Mouse (Mus musculus) embryonic fibroblast, embryonic 13.5 days (primary cell): ENCODE data around the gene Zfp146. TPM values are rescaled to one million over a fixed set of nuclear protein-coding genes. Genes with fewer than 3 reads are reported as not detected.
A peak's percentile ranks its signal among the peaks of the same experiment; 100 is the strongest.
"Not testable (repeated sequence)": the region's sequence is repeated elsewhere in the genome, so short reads cannot be mapped to it uniquely, and the experiment has no call there.

Experiments
- H3K27ac ChIP-seq: 2 replicates; pipeline ENCODE4 v1.5.1; 2012; ENCODE audit warnings: low read length, control low read depth, inconsistent platforms; ENCODE audit not compliant: insufficient read depth
- H3K4me1 ChIP-seq: 2 replicates; pipeline ENCODE4 v1.6.1; 2011; ENCODE audit warnings: low read length; ENCODE audit not compliant: control insufficient read depth, insufficient read depth
- H3K4me3 ChIP-seq: 2 replicates; pipeline ENCODE4 v1.5.1; 2011; ENCODE audit warnings: mild to moderate bottlenecking, control low read depth, low read length; ENCODE audit not compliant: insufficient read depth
- CTCF ChIP-seq: IDR thresholded peaks from 2 replicates; pipeline ENCODE4 v1.5.1; 2011; ENCODE audit warnings: mild to moderate bottlenecking, control low read depth, low read length, moderate library complexity, borderline replicate concordance; ENCODE audit not compliant: insufficient read depth
- POLR2A ChIP-seq: IDR thresholded peaks from 2 replicates; pipeline ENCODE4 v1.6.1; 2011; ENCODE audit warnings: low read depth, mild to moderate bottlenecking, control low read depth, low read length, moderate library complexity
- polyA plus RNA-seq: library from polyadenylated mRNA; stranded (reverse); fragments of >200 nt; gene quantifications from 2 replicates; pipeline ENCODE4 v1.2.4, GENCODE M21; 2011; ENCODE audit warnings: low read depth; ENCODE audit not compliant: missing spikeins, insufficient read length

The Zfp146 gene
- 62.6 and 68.9 TPM in 2 replicates for polyA plus RNA-seq

GRCm38 (mm10) chr7:30169583-30170282 is at the start of gene Zfp146:
Gene Zfp146 (minus strand): TSS chr7:30169750.
- peak within 1 kb of the TSS; percentile 68 for H3K27ac ChIP-seq
- peak within 1 kb of the TSS; percentile 86 for H3K4me3 ChIP-seq
- no peaks in the 10 kb centered on the region for H3K4me1 ChIP-seq
- TF ChIP-seq POLR2A = peak; percentile 98
- TF ChIP-seq CTCF = no peak

DNA sequence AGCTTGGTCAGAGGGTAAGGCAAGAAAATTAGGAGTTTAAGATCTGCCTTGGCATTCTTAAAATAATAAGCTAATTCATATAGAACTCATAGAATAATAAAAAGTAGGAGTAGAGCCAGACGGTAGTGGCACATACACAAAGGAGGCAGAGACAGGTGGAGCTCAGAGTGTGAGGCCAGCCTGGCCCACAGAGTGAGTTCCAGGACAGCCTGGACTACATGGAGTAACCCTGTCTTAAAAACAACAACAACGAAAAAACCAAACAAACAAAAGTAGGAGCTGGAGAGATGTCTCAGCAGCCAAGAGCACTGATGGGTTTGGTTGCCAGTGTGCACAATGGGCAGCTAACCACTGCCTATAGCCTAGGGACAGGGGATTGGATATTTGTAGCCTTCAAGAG is 47.7 kb upstream of the Zfp146 start:
- no peak overlapping the region for H3K4me3 ChIP-seq
- no peaks in the 10 kb centered on the region for H3K4me1 ChIP-seq
- no peak overlapping the region for H3K27ac ChIP-seq
- TF ChIP-seq POLR2A (no peak), CTCF (no peak)

DNA sequence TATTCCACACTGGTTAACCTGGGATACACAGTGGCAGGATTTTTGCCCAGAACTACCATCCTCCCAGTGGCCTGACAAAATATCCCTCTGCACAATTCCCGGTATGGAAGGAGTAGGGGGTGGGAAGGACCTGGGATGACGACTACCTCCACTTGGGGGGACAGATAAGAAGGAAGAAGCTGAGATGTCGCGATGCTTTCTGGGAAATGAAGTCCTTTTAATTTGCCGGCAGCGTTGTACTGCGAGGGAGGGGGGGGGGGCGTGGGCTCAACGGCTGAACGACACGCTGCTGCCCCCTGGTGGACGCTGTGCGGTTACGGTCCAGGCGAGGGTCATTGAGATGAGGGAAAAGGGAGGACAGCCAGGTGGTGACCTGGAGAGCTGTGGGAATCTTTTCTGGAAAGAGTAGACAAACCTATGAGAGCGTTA is 47.2 kb upstream of the Zfp146 start:
- Histone ChIP-seq H3K4me3 (no peak overlapping the region), H3K27ac (no peak overlapping the region), H3K4me1 (no peaks in the 10 kb centered on the region)
- TF ChIP-seq POLR2A (0 out of 2 replicates have a peak, but pooled peaks have one; percentile 34), CTCF (peak; percentile 98)

DNA sequence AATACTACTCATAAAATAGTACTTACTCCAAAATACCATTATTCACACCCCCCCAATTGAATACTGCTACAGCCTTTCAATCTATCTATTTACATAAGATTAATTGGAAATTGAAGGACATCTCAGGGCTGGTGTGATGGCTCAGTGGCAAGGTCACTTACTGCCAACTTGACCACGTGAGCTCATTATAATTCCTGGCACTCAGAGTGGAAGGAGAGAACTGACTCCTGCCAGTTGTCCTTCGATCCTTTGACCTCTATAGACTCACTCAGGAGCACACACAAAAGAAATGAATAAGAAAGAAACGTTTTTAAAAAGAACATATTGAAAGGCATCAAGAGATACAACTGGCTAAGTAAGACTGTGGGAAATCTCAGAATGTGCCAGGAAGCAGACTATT is 46.3 kb upstream of the Zfp146 start:
- no peaks in the 10 kb centered on the region for H3K4me1 ChIP-seq
- TF ChIP-seq CTCF (no peak), POLR2A (no peak)
- H3K27ac ChIP-seq = no peak overlapping the region
- no peak overlapping the region for H3K4me3 ChIP-seq

DNA sequence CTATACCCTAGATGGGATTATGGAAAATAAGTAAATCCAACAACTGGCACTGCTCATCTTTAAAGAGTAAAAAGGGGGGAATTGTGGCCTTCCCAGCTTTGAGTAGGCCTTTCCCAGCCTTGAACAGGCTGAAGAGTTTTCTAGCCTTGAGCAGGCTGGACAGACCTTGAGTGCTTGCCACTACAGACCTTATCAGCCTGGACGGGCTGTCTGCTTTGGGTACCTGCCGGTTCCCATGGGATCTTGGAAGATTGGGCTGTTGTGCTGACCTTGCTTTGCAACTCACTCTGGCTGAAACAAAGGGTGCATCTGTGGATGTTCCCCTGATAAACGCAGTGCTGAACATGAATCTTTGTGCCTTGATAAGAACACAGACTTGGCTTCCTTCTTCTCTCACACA is 44.3 kb upstream of the Zfp146 start:
- no peak overlapping the region for H3K4me3 ChIP-seq
- no peak for TF ChIP-seq POLR2A
- no peak for TF ChIP-seq CTCF

DNA sequence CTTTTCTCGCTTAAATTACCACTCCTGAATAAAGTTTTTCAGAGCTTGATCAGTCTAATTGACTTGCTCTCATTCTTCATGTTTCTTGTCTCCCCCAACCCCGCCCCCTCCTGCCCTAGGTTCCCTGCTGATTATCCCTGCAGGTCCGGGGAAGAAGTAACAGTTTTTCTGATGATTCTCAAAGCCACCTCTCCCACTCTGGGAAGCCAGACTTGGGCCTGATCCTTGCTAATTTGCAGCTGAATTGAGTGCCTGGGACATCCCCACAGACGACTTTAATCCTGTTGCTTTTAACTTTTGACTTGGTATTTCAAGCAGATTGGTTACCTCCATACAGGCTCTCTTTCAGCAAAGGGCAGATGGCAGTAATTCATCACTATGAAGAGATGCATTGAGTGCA is 41.5 kb upstream of the Zfp146 start:
- no peak overlapping the region for H3K27ac ChIP-seq
- TF ChIP-seq POLR2A = no peak
- TF ChIP-seq CTCF = no peak
- H3K4me1 ChIP-seq = no peaks in the 10 kb centered on the region
- no peak overlapping the region for H3K4me3 ChIP-seq

More for the DNA sequence above, 44.3 kb upstream of the Zfp146 start:
- no peak overlapping the region for H3K27ac ChIP-seq
- no peaks in the 10 kb centered on the region for H3K4me1 ChIP-seq

DNA sequence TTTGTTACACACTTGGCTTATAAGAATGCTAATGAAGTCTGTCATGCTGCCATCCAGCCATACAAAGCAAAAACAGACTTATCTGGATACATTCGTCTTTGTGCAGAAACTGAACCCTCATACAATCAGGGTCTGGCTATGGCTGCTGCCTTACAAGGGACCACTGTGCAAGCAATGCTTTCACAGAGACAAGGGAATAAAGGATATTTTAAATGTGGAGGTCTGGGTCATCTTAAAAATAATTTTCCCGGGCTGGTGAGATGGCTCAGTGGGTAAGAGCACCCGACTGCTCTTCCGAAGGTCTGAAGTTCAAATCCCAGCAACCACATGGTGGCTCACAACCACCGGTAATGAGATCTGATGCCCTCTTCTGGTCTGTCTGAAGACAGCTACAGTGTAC is 36.8 kb upstream of the Zfp146 start:
- not testable (repeated sequence) for H3K4me3 ChIP-seq, H3K27ac ChIP-seq, H3K4me1 ChIP-seq

DNA sequence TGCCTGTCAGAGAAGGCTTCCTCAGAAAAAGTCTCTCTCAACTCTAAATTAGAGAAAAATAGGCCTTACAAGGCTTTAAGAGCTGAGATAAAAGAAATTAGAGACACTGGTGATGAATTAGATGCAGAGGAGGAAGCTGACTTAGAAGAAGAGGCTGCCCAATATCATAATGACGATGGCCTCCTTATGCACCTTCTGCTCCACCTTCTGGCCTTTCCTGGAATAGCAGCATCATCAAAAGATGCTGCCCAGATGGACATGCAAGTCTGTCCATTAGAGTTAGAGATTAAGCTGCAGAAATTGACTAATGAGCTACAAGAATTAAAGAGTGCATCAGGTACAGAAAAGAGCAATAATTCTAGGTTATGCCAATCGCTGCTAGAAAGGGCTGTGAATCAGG is 35.8 kb upstream of the Zfp146 start:
- no peaks in the 10 kb centered on the region for H3K4me1 ChIP-seq
- no peak for TF ChIP-seq POLR2A
- TF ChIP-seq CTCF = peak; percentile 48; the same call in 1 of the 2 replicates
- H3K4me3 ChIP-seq = no peak overlapping the region
- H3K27ac ChIP-seq = no peak overlapping the region

- H3K4me3 ChIP-seq = no peak overlapping the region
These were observed 34.8 kb upstream of the Zfp146 start for GRCm38 (mm10) chr7:30204380-30204779.

GRCm38 (mm10) chr7:30202895-30203690 is 33.5 kb upstream of the Zfp146 start:
- TF ChIP-seq CTCF (no peak), POLR2A (no peak)
- Histone ChIP-seq H3K27ac (no peak overlapping the region), H3K4me3 (no peak overlapping the region), H3K4me1 (no peaks in the 10 kb centered on the region)

More at GRCm38 (mm10) chr7:30204380-30204779, 34.8 kb upstream of the Zfp146 start:
- Histone ChIP-seq H3K27ac (no peak overlapping the region), H3K4me1 (no peaks in the 10 kb centered on the region)
- TF ChIP-seq POLR2A = no peak
- TF ChIP-seq CTCF = no peak

GRCm38 (mm10) chr7:30200661-30201060 is 31.1 kb upstream of the Zfp146 start:
- H3K4me3 ChIP-seq, H3K4me1 ChIP-seq, H3K27ac ChIP-seq: not testable (repeated sequence)
